Mouse (Mus musculus): ENCODE data around the gene Trir.

Trir gene

GRCm38 (mm10) chr8:85036718-85037365 is 10.2 kb downstream of the Trir start, which contains the start of gene Tnpo2:
TSS of gene Tnpo2 (plus strand) at chr8:85036915.
- peak; percentile 85 for DNase-seq (ENCODE audit: low spot score)

GRCm38 (mm10) chr8:85037366-85037680 is 10.7 kb downstream of the Trir start:
- DNase-seq (ENCODE audit: low spot score) = no peak

- DNase-seq (ENCODE audit: low spot score) = peak; percentile 56
These were observed 11.3 kb downstream of the Trir start for GRCm38 (mm10) chr8:85037681-85038531.

- no peak for DNase-seq (ENCODE audit: low spot score)
These were observed 17.0 kb downstream of the Trir start for GRCm38 (mm10) chr8:85043619-85044018.

- no peak for DNase-seq (ENCODE audit: low spot score)
These were observed 30.7 kb downstream of the Trir start for GRCm38 (mm10) chr8:85057367-85057766.

- peak; percentile 85 for DNase-seq (ENCODE audit: low spot score)
These were observed 33.4 kb downstream of the Trir start, which contains the start of gene Fbxw9 for GRCm38 (mm10) chr8:85059879-85060616. TSS of gene Fbxw9 (plus strand) at chr8:85060055.

- DNase-seq (ENCODE audit: low spot score) = no peak
These were observed 36.0 kb downstream of the Trir start for GRCm38 (mm10) chr8:85062603-85063002.

- DNase-seq (ENCODE audit: low spot score) = no peak
These were observed 38.6 kb downstream of the Trir start for GRCm38 (mm10) chr8:85065213-85065612.

- DNase-seq (ENCODE audit: low spot score) = peak; percentile 51
These were observed 40.5 kb downstream of the Trir start for GRCm38 (mm10) chr8:85067155-85067554.

GRCm38 (mm10) chr8:85067982-85068381 is 41.4 kb downstream of the Trir start, which contains the start of gene Gm5741:
TSS of gene Gm5741 (minus strand) at chr8:85067982.
- no peak for DNase-seq (ENCODE audit: low spot score)

- no peak for DNase-seq (ENCODE audit: low spot score)
These were observed 44.4 kb downstream of the Trir start for GRCm38 (mm10) chr8:85071041-85071440.

- peak; percentile 83 for DNase-seq (ENCODE audit: low spot score)
These were observed 45.1 kb downstream of the Trir start, which contains the start of gene Dhps for GRCm38 (mm10) chr8:85071514-85072281. TSS of gene Dhps (plus strand) at chr8:85071757.

GRCm38 (mm10) chr8:85072364-85072929 is 45.8 kb downstream of the Trir start:
- no peak for DNase-seq (ENCODE audit: low spot score)

- DNase-seq (ENCODE audit: low spot score) = no peak
These were observed 46.5 kb downstream of the Trir start for GRCm38 (mm10) chr8:85073041-85073612.

- DNase-seq (ENCODE audit: low spot score) = no peak
These were observed 47.5 kb downstream of the Trir start for GRCm38 (mm10) chr8:85074167-85074566.

GRCm38 (mm10) chr8:85074617-85075016 is 48.0 kb downstream of the Trir start:
- no peak for DNase-seq (ENCODE audit: low spot score)

GRCm38 (mm10) chr8:85076001-85076400 is 49.4 kb downstream of the Trir start:
- DNase-seq (ENCODE audit: low spot score) = no peak

- peak; percentile 67 for DNase-seq (ENCODE audit: low spot score)
These were observed 50.4 kb downstream of the Trir start for GRCm38 (mm10) chr8:85076993-85077392.
